Mouse (Mus musculus) forelimb bud, embryonic 11.5 days (tissue): ENCODE data around the gene Tex10.

Source experiments
- DNase-seq: peaks from one replicate; pipeline ENCODE4 v3.0.0-alpha.2; 2012; ENCODE audit warnings: low read depth, low spot score

The Tex10 gene

GRCm38 (mm10) chr4:48472792-48473650, at the start of gene Tex10:
Gene Tex10 (minus strand): TSS chr4:48473459.
- DNase-seq: peak; percentile 93

GRCm38 (mm10) chr4:48510861-48511260, 37.6 kb upstream of the Tex10 start:
- DNase-seq: no peak

GRCm38 (mm10) chr4:48492510-48492909, 19.3 kb upstream of the Tex10 start:
- no peak for DNase-seq

- peak; percentile 27 for DNase-seq
Measured at GRCm38 (mm10) chr4:48491290-48491743, 18.1 kb upstream of the Tex10 start.

- DNase-seq: no peak
Measured at GRCm38 (mm10) chr4:48488916-48489315, 15.7 kb upstream of the Tex10 start.

- DNase-seq: peak; percentile 36
Measured at GRCm38 (mm10) chr4:48481287-48481686, 8.0 kb upstream of the Tex10 start.

- no peak for DNase-seq
Measured at GRCm38 (mm10) chr4:48473651-48474011, 372 bp upstream of the Tex10 start.

GRCm38 (mm10) chr4:48472052-48472791, 1.0 kb downstream of the Tex10 start:
- peak; percentile 11 for DNase-seq

GRCm38 (mm10) chr4:48470977-48471376, 2.3 kb downstream of the Tex10 start:
- no peak for DNase-seq

GRCm38 (mm10) chr4:48461060-48461459, 12.2 kb downstream of the Tex10 start:
- no peak for DNase-seq

- no peak for DNase-seq
Measured at GRCm38 (mm10) chr4:48458436-48458835, 14.8 kb downstream of the Tex10 start.

GRCm38 (mm10) chr4:48454106-48454773, 19.0 kb downstream of the Tex10 start:
- peak; percentile 3 for DNase-seq

- no peak for DNase-seq
Measured at GRCm38 (mm10) chr4:48428054-48428453, 45.2 kb downstream of the Tex10 start.

- DNase-seq: peak; percentile 17
Measured at GRCm38 (mm10) chr4:48427413-48427812, 45.8 kb downstream of the Tex10 start.

GRCm38 (mm10) chr4:48423738-48424137, 49.5 kb downstream of the Tex10 start:
- DNase-seq: no peak

- DNase-seq: no peak
Measured at GRCm38 (mm10) chr4:48422633-48423032, 50.6 kb downstream of the Tex10 start.

GRCm38 (mm10) chr4:48418831-48419468, 54.3 kb downstream of the Tex10 start:
- no peak for DNase-seq

- no peak for DNase-seq
Measured at GRCm38 (mm10) chr4:48415838-48416335, 57.4 kb downstream of the Tex10 start.

- DNase-seq: no peak
Measured at GRCm38 (mm10) chr4:48413473-48413872, 59.8 kb downstream of the Tex10 start.

- peak; percentile 58 for DNase-seq
Measured at GRCm38 (mm10) chr4:48407350-48408039, 65.8 kb downstream of the Tex10 start.
